Mouse (Mus musculus) adrenal gland, adult 2 months (tissue): Measurements from ENCODE around the gene 4930469K13Rik. TPM values are rescaled to one million over a fixed set of nuclear protein-coding genes. Genes with fewer than 3 reads are reported as not detected.

ENCODE experiments used
- DNase-seq: peaks from one replicate; pipeline ENCODE4 v3.0.0; 2021
- polyA plus RNA-seq: library from polyadenylated mRNA; depleted of rRNA; stranded (reverse); fragments of >200 nt; gene quantifications from 2 replicates; pipeline ENCODE4 v1.2.3, GENCODE M21; 2012
- total RNA-seq, 2 experiments: library from RNA; stranded (reverse); gene quantifications; 2 replicates each; pipeline ENCODE4 v1.2.3; 2021

Gene 4930469K13Rik
- total and polyA plus RNA-seq, 3 experiments: not detected

DNA sequence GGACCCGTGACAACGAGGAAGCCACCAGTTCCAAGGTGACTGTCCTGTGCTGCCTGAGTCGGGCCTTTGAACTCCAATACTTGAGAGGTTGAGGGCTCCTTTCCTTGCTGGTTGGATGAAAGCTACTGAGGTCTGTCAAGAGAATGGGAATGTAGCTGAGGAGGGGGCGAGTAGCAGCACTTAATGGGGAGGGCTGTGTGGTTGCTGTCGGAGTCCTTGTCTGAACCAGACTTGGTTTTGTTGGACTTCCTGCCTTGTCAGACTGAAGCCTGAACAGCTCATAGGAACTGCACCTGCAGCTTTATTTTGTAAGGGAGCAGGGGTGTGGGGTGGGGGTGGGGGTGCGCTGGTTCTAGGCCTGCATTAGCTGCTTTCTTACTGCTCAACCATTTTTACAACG is 19.8 kb downstream of the 4930469K13Rik start:
- DNase-seq: no peak

DNA sequence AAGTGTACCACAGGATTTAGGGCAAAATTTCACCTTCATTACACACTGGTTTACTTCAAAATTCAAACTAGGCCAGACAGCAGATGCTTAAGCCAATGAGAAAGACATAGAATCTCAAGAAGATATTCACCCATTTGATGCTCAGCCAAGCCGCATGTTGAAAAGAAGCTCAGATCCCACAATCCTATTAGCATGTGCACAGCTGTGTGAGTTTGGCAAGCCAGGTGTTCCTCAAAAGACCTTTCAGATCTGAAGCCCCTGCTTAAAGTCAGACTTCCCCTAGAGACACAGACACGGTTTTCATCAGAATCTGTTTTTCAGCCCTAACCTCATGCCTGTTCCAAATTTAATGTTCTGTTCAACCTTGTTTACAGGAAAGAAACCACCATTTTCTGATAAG is 20.5 kb downstream of the 4930469K13Rik start:
- no peak for DNase-seq

DNA sequence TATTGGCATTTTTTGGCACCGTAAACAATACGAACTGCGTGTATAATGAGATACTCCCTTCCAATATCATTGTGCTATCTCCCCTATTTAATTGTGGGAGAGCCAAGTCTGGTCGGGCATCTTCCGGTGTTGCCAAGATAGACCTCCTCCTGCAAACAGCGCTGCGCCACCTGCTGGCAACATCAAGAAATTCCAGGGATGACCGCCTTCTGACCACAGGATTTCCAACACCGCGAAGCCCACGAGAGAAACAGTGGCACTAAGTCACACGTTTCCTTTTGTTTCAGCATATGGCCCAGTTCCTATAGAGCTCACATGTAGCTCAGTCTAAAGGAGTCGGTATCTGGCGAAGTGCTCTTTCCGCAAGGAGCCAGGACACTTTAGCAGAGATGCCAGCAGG is 24.6 kb downstream of the 4930469K13Rik start:
- DNase-seq: peak; percentile 57

DNA sequence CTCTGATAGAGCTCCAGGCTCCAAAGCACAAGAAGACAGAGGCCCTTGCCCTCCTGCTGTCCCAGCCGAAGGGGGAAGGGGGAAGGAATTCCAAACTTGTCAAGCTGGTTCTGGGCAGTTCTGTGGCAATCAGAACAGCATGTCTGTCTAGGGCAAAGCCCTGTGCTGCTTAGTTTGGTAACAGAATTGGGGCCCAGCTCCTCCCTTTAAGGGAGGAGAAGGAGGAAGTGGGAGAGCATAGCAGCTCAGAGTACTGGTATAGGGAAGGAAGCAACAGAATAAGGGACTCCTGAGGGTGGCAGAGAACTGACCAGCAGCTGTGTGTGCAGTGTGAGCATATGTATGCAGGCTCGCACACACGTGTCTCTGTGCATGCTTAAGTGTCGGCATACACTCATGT is 26.0 kb downstream of the 4930469K13Rik start:
- DNase-seq: no peak

DNA sequence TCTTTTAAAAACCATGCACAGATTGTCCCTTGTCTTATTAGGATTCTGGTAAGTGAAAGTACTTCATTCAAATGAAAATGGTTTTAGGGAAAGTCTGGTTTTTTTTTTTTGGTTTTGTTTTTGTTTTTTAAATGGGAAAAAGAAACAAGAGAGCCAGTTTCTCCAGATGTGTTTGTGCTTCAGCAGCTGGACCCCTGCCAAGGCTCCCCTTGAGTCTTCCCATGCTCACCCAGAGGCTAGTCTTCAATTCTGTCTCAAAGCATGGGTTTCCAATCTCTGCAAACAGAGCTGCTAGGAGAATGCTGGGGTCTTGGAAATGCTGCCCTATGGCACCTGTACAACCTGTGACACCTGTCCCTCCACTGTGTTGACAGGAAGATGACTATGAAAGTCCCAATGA is 27.8 kb downstream of the 4930469K13Rik start:
- DNase-seq: no peak

DNA sequence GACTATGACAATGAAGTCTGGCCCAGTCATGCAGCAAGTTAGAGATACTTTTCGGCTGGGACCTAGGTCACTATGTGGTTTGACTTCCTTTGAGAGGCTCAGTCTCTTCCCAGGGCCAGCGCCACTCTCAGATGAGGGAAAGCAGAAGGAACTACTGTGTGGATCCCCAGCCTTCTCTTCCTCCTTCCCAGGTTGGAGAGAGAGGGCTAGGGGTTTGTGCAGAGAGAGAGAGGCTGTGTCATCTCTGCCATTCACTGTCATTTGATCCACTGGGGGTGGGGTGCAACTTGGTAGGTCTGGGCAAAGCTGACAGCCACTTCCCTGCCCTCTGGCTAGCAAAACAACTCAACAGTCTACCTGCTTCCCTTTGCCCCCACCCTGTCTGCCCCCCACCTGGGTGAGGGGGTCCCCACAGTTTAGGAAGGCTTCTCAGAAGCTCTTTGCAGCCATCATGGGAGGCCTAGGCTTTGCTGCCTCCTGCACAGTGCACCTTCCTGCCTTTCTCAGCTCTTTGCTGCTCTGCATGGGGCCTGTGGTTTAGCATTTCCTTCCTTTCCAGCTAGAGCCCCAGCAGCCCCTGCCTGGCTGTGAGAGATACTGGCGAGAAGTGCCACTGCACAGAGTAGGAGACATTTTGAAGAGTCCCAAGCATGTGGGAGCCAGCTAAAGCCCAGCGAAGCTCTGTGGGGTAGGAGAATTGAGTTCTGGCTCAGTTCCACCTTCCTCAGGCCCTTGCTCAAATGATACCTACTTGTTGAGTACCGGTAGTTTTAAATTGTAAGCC is 34.5 kb downstream of the 4930469K13Rik start:
- no peak for DNase-seq

DNA sequence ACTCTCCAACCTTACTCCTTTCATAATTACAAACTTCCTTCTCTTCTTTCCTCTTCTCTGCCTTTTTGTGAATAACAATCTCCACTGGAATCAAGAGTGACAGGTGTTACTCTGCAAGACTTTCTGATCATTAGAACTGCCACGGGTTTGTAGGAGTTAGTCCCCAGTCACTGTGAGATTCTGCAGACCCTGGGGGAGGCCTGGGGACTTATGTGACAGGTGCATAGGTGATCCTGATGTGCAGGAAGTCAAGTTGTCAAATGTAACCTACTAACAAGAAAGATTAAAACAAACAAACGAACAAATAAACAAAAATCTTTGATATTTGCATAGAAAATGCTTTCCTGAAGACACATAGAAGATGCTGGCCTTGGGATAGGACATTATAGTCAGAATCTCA is 35.1 kb downstream of the 4930469K13Rik start:
- no peak for DNase-seq

DNA sequence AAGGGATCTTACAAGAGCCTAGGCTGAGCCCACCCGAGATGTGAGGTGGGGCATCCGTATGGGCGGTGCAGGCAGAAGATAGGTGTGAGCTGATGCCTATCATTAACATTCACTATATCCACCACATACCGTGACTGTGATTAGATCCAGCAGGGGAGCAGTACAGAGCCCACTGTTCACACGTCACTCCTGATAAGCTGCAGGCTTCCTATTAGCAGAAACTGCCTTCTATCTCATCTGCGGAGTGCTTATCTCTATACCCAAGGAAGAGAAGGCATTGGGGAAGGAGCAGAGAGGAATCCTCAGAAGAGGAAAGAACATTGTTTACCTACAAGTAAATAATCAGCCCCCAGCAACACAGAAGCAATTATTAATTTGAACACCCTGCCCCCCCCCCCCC is 36.6 kb downstream of the 4930469K13Rik start:
- no peak for DNase-seq

DNA sequence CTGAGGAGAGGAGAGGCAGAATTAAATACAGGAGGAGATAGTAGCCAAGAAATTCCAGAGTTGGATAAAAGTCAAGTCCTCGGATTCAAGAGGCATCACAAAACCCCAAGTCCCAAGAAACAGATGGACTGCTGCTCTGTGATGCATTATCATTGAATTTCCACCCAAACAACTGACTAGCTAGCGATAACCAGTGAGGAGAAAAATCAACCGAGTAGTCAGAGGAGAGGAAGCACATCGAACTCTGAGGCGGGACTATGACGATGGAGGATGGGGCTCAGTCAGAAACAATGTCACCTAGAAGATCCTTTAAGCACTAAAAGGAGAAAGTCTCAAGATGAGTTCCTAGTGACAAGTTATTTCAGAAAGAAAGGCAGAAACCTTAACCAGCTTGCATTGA is 39.4 kb downstream of the 4930469K13Rik start:
- no peak for DNase-seq

DNA sequence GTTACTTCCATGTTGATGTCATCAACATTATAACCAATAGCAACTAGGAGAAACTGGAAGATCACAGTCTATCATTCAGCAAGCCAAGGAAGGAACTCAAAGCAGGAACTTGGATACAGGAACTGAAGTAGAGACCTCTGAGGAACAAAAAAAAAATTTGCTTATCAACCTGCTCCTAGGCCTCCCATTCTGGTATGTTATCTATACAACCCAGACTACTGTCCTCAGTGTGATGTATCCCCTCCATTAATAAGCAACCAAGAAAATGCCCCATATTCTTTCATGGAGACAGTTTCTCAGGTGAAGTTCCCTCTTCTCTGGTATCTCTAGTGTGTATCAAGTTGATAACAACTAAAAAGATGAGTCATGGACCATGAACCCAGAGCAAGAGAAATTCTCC is 40.0 kb downstream of the 4930469K13Rik start:
- DNase-seq: no peak

DNA sequence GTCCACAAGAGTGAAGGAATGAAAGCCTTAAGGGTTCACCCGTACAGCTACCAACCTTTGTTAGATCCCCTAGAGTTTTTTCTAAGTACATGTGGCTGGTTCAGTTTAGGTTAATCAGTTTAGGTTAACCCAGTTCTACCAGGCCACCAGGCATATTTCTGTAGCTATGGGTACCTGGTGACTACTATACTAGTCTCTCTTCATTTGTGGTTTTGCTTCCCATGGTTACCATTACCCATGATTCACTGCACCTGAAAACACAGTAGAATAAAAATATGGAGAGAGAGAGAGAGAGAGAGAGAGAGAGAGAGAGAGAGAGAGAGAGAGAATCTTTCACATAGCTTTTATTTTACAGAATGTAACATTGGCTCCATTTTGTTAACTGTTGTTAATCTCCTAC is 41.6 kb downstream of the 4930469K13Rik start:
- DNase-seq: no peak

DNA sequence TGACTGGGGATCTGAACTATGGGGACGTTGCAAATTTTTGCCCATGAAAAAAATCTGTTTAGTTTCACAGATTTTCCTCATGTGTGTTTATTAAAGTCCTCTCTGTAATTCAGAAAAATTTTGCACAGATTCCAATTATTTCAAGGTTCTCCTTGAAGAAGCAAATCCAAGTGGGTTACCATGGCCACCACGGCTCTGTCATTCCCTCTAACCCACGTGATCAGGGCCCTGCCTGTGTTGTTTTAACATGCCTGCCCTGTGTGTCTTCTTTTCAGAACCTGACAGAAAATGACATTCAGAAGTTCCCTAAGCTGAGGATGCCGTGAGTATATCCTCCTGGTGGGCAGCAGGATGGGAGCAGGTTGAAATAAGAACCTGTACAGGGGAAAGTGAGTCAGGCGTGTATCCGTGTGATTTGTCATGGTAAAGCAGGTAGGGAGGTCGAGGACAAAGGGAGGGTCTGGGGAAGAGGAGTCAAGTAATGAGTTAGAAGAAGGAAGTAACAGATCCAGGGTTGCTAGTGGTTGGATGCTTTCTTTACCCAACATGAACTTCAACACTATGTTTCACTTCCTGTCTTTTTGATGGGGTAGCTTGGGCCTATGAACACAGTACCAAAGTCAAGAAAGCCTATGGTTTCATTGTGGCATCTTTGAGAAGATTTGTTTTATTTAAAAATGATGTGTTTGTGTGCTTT is 44.2 kb downstream of the 4930469K13Rik start:
- DNase-seq: peak; percentile 42

DNA sequence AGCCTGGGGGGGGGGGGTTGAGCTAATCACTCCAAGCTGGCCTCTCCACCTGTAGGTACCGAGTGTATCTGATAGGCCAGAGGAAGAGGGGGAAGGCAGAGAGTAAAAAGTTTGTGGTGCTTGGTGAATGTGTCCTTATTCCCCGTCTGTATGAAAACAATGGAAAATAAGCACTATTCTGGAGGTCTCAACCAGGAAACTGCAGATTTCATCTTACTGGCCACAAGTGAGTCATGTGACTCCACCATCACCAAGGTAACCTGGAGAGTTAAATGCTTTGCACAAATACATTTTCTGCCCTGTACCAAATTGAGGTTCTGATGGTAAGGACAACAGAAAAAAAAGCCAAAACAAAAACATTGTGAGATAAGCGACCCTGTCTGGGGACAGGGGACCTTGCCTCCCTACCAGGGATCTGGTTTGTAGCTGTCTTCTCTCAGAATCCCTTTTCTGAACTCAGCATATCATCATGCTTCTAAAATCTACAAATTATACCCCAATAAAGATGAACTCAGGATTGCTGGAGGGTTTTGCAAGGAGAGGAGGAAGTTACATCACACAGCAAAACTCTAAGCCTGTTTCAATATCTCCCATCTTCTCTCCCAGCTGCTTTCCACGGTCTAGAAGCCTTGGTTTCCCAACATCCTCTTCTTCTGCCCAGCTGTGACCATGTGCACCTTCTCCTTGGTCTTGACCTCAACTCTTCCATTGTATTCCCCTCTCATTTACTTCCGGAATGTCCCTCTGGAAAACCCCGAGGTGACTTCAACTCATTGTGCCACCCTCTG is 45.1 kb downstream of the 4930469K13Rik start:
- DNase-seq: no peak

DNA sequence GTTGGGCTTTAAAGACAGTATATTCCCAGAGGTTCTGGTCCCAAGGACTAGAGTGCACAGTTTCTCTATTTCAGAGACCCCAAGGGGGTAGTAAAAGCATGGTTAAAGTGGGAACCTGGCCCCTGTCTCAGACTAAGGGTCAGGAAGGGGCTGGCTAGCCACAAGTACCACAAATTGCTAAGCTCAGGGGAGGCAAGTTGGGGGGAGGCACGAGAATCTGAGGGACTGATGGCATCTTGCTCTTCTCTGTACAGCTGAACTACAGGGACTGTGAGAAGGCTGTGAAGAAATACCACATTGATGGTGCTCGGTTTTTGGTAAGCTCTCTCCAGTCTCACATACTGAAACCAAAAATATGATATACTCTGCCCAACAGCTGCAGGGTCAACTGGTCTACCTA is 47.7 kb downstream of the 4930469K13Rik start:
- no peak for DNase-seq

DNA sequence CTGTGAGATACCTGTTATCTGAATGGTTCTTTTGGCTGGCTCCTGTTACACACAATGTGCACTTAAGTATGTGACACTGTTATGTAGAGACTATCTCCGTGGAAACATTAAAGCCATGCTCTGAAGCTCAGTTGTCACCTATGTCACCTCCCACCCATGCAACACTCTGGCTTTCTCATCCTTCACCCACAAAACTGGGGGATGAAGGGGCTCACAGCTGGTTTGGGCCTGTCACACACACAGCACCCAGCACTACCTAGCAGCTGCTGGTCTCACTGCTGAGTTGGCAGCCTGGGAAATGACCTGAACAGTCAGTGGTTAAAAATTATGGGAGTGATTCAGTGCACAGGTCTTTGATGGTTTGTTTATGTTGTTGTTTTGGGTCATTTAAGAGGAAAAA is 48.3 kb downstream of the 4930469K13Rik start:
- DNase-seq: no peak

DNA sequence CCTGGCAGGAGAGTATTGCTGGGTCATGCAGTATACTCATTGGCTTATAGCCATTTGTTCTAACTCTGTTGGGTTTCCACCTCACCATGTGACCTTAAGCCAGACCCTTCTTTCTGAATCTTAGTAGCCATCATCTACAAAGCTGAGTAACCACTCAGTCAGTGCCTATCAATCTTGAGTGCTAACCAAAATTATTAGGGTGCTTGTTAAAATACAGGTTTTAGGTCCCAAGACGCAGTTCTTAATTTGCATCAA is 49.3 kb downstream of the 4930469K13Rik start:
- no peak for DNase-seq

DNA sequence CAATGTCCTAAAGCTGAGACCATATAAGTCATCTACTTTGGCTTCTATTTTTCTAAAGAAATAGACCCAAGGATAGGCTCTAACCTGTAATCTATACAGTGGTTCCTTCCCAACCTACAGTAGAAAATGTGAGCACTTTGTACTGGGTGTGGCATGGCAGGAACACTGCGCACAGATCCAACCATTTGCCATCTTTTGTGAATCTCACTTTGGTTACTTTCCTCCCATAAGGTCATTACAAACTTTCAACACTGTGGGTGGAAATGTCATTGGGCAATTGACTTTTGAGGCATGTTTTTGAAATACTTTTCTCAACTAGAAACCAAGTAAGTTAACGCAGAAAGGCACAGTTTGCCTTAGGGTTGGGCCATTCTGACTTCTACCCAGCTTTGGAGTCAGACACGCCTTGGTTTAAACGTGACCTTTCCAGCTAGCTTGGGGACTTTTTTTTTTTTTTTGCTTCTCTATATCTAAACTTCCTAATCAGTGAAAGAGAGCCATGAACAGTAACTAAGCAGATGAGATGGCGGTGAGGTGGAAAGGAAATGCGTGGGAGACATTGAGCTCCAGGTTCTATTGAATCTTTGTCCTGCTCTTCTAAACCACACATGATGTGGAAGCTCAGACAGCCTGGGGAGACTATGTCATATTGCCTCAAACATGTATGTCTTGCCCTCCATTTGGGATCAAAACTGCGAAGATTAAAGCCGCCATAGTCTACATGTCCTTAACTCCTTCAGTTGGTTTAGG is 49.8 kb downstream of the 4930469K13Rik start:
- DNase-seq: no peak

DNA sequence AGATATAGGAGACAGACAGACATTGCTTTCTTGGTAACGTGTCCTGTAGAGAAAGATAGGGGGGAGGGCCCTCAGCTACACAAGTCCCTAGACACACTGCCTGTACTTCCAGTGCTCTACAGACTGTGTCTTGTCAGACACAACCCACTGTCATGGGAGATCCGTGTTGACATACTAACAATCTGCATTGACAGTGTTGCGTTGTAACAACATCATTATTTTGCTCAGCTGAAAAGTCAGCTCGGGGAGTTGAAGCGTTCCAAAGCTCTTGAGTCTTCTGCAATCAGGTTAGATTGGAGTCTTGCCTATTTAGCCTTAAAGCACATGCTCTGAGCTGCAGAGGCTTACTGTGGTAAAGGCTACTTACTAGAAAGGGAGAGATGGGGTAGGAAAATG is 50.8 kb downstream of the 4930469K13Rik start:
- no peak for DNase-seq

DNA sequence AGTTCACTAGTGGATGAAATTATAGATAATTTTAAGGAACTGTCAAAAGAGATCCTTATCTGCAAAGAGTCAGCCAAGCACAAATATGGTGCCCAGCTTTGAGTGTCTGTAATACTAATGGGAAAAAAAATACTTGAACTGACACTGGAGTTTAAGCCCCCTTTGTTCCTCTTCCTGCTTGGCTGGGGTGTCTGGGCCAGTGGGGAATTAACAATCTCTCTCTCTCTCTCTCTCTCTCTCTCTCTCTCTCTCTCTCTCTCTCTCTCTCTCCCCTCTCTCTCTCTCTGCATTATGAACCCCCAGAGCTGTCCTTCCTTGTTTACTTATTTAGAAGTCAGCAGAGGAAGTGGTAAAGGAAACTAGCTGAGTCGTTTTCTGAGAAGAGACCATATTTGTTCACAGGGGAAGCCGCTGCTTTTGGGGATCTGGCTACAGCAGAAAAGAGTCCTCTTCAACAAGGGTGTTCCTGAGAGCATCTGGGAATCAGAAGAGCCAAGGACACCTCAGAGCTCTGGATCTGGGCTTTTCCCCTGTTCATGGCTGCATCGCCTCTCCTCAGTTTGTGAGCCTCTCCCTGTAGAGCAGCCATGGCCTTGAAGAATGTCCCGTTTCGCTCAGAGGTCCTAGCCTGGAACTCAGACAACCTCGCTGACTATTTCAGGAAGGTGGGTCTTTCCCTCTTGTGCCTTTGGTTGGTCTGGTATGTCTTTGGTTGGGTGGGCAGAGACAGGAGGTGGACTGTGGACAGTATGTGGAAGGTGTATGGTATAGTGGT is 51.4 kb downstream of the 4930469K13Rik start, which contains the start of gene Lcp2:
Lcp2 (plus strand) TSS at position 154 of the 775 bp plus-strand sequence.
- DNase-seq: no peak

DNA sequence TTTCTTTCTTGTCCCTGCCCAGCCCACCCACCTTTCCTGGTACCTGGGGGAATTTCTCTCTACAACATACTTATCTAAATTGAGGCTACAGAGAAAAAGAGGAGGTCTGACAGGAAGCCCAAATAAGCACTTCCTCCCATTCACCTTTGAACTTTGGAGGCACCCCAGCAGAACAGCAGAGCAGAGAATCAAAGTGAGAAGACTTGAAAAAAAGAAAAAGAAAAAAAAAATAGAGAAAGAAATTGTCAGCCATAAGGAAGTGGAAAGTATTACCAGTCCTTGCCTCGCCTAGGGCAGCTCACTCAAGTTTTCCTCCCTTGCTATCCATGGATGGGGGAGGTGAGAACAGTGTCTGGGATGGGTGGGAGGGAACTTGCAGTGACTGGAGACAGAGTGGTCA is 55.5 kb downstream of the 4930469K13Rik start:
- no peak for DNase-seq

DNA sequence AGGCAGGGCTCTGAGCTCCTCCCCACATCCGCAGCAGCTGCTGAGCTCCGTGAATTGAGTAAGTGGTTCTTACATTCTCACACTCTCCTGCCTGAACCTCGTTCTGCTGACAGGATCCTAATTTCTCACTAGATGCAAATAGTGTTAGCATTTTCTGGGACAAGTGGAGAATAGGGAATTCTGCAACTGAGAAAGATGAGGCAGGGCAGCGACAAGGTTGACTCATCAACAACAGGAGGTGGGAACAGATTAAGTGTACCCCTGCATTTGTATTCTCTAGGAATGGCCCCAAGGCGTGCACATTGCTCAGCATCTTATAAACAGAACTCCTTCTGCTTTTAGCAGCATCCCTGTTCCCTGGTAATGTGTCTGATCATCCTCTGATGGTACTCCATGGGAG is 58.3 kb downstream of the 4930469K13Rik start:
- DNase-seq: no peak
